Comparison of ENCODE assay signal across 8 mouse cellular contexts in the genomic region with DNA sequence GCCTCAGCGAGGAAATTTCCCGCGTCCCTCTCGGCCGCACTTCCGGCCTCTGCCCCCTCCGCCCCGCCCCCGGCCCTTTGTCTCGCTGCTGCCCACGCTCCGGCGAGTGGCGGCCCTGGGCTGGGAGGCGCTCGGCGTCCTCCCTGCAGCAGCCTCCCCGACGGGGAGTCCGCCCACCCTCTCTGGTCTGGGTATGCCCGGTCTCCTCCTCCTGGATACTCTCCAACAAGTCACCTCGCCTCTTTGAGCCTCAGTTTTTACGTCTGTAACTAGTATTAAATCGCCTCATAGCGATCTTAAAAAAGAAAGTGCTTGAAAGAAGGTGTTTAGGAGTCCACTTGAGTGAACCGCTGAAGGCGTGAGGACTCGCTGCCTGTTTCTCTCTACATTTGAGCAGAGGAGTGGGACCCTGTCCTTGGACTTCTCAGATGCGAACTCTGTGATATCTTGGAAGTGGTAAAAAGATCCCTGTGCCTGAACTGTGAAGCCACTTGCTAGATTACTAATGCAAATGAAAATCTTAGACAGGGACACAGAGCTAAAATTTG. TPM values are rescaled to one million over a fixed set of nuclear protein-coding genes. Genes with fewer than 3 reads are reported as not detected.
DNase-seq lines count a peak whose midpoint lies in the region; ATAC-seq and TF ChIP-seq lines count a peak whose summit lies in the region.

A gene (minus strand): TSS at position 11 of the 548 bp plus-strand sequence.

- peak; percentile 54 for ATAC-seq in lung, embryonic 16.5 days (ENCODE audit: low read depth)
- no peak for ATAC-seq in intestine, postnatal 0 days
- ATAC-seq in midbrain, embryonic 16.5 days, result peak; percentile 72

- DNase-seq in adrenal gland, postnatal 14 days, result peak; percentile 28
- DNase-seq in adrenal gland, adult 8-10 months, result no peak
- DNase-seq in lung, adult 2 months, result no peak
- no peak for DNase-seq in retina, embryonic 14.5 days (ENCODE audit: low spot score)
- no peak for DNase-seq in urinary bladder, postnatal 10 days (ENCODE audit: low spot score)

- H3K9ac ChIP-seq in lung, embryonic 16.5 days (ENCODE audit: low read length), result no peak within 1 kb of the TSS
- no peak within 1 kb of the TSS for H3K9ac ChIP-seq in intestine, postnatal 0 days (ENCODE audit: low read depth, low read length)
- H3K9ac ChIP-seq in midbrain, embryonic 16.5 days (ENCODE audit: low read depth, low read length), result peak within 1 kb of the TSS; percentile 83

- no peak for TF ChIP-seq CTCF in lung, adult 2 months (IDR thresholded peaks at IDR 0.05; ENCODE audit: insufficient read depth, low read length)
- TF ChIP-seq CTCF in intestine, postnatal 0 days (IDR thresholded peaks at IDR 0.05; ENCODE audit: low read depth), result no peak

- no peak within 1 kb of the TSS for H3K27ac ChIP-seq in lung, embryonic 16.5 days (ENCODE audit: low read length)
- H3K27ac ChIP-seq in intestine, postnatal 0 days (ENCODE audit: low read depth, low read length), result no peak within 1 kb of the TSS
- H3K27ac ChIP-seq in midbrain, embryonic 16.5 days (ENCODE audit: low read length), result peak within 1 kb of the TSS; percentile 92

- H3K27me3 ChIP-seq in lung, embryonic 16.5 days (ENCODE audit: control insufficient read depth, insufficient read depth, low read depth, low read length), result peaks cover 25% of the 10 kb centered on the region
- H3K27me3 ChIP-seq in intestine, postnatal 0 days (replicated peaks; ENCODE audit: control insufficient read depth, insufficient read depth, low read length), result peaks cover 42% of the 10 kb centered on the region
- H3K27me3 ChIP-seq in midbrain, embryonic 16.5 days (ENCODE audit: control insufficient read depth, insufficient read depth, low read depth, low read length), result peaks cover 3% of the 10 kb centered on the region; the same call in 1 of the 2 replicates

- no peaks in the 10 kb centered on the region for H3K9me3 ChIP-seq in lung, embryonic 16.5 days (ENCODE audit: control insufficient read depth, low read length)
- no peaks in the 10 kb centered on the region for H3K9me3 ChIP-seq in intestine, postnatal 0 days (ENCODE audit: control insufficient read depth)
- no peaks in the 10 kb centered on the region for H3K9me3 ChIP-seq in midbrain, embryonic 16.5 days (replicated peaks; ENCODE audit: control insufficient read depth, low read length, poor library complexity, severe bottlenecking)

- 2% methylated on average over 26 of the region's 29 CpGs for WGBS in lung, embryonic 16.5 days
- whole genome bisulfite sequencing in lung, adult 2 months, result 5% methylated on average over 29 of the region's 29 CpGs
- 4% methylated on average over 18 of the region's 29 CpGs for WGBS in intestine, postnatal 0 days
- WGBS in midbrain, embryonic 16.5 days, result 1% methylated on average over 18 of the region's 29 CpGs

- TF ChIP-seq POLR2A in lung, adult 2 months (IDR thresholded peaks at IDR 0.05; ENCODE audit: borderline replicate concordance, extremely low read depth, low read depth, low read length), result no peak

- H3K4me3 ChIP-seq in lung, embryonic 16.5 days (ENCODE audit: low read length), result peak within 1 kb of the TSS; percentile 58
- H3K4me3 ChIP-seq in lung, adult 2 months (replicated peaks; ENCODE audit: extremely low read depth, low read depth, low read length), result no peak within 1 kb of the TSS
- H3K4me3 ChIP-seq in intestine, postnatal 0 days (ENCODE audit: low read depth, low read length), result peak within 1 kb of the TSS; percentile 53
- H3K4me3 ChIP-seq in midbrain, embryonic 16.5 days (ENCODE audit: low read depth, low read length), result peak within 1 kb of the TSS; percentile 68

- peak within 1 kb of the TSS; percentile 95 for H3K4me2 ChIP-seq in lung, embryonic 16.5 days (ENCODE audit: low read depth, low read length)
- H3K4me2 ChIP-seq in intestine, postnatal 0 days (replicated peaks; ENCODE audit: low read depth), result peak within 1 kb of the TSS; percentile 89
- peak within 1 kb of the TSS; percentile 61 for H3K4me2 ChIP-seq in midbrain, embryonic 16.5 days (ENCODE audit: low read length)

- H3K36me3 ChIP-seq in lung, embryonic 16.5 days (ENCODE audit: control insufficient read depth, insufficient read depth, low read length), result no peaks in the 10 kb centered on the region
- H3K36me3 ChIP-seq in intestine, postnatal 0 days (ENCODE audit: control insufficient read depth, insufficient read depth), result no peaks in the 10 kb centered on the region
- no peaks in the 10 kb centered on the region for H3K36me3 ChIP-seq in midbrain, embryonic 16.5 days (ENCODE audit: control insufficient read depth, insufficient read depth, low read length)

- peaks cover 7% of the 10 kb centered on the region; the same call in 1 of the 2 replicates for H3K4me1 ChIP-seq in lung, embryonic 16.5 days (replicated peaks; ENCODE audit: control insufficient read depth, insufficient read depth, low read length)
- H3K4me1 ChIP-seq in lung, adult 2 months (ENCODE audit: control insufficient read depth, insufficient read depth, low read length), result no peaks in the 10 kb centered on the region
- H3K4me1 ChIP-seq in intestine, postnatal 0 days (replicated peaks; ENCODE audit: control insufficient read depth, insufficient read depth, low read length), result peaks cover 4% of the 10 kb centered on the region
- H3K4me1 ChIP-seq in midbrain, embryonic 16.5 days (ENCODE audit: control insufficient read depth, insufficient read depth, low read length), result peaks cover 45% of the 10 kb centered on the region

RNA-seq across cellular contexts. Expression of the gene that starts here (rescaled TPM):
- 3.5 and 5.1 TPM in 2 replicates for total RNA-seq in adrenal gland, postnatal 14 days (2021)
- total RNA-seq in adrenal gland, adult 8-10 months (2022), result 1 to 10 TPM; 4.0 to 6.4 (median 4.2) TPM
- 0.05 and 0.16 TPM in 2 replicates for polyA plus RNA-seq in lung, embryonic 16.5 days (2015; fragmentation: Nextera tagmentation; extraction: Ambion mirVana)
- polyA plus RNA-seq in lung, adult 2 months (2012; rRNA removed), result 0.07 and 0.09 TPM in 2 replicates
- polyA plus RNA-seq in intestine, postnatal 0 days (2015; fragmentation: Nextera tagmentation; extraction: Ambion mirVana), result 0.50 and 0.59 TPM in 2 replicates
- polyA plus RNA-seq in midbrain, embryonic 16.5 days (2015; fragmentation: Nextera tagmentation; extraction: Ambion mirVana), result 5.5 and 6.6 TPM in 2 replicates

Comparison
In these comparisons a context has a peak if more than half of its experiments do, and no peak if none do; other contexts are left out.
1. Peak in ATAC-seq, H3K4me3 ChIP-seq and H3K4me2 ChIP-seq in lung, embryonic 16.5 days; RNA of the gene not detected or under 1 TPM.